Mouse (Mus musculus) limb, embryonic 14.5 days (tissue): ENCODE measurements at regions not wholly inside any gene's neighbourhood (a gene's known extent, or its start where the extent isn't known, plus 50 kb on each side); places are given as distances from the start of the nearest gene placed in this dataset.

Experiments used
- ATAC-seq: fragments of 200-750 bp; cut with Nextera tagmentation; 2 replicates; pipeline ENCODE4 v1.8.0; 2017; ENCODE audit warnings: low read depth, moderate number of reproducible peaks, moderate TSS enrichment; ENCODE audit not compliant: low FRiP score
- DNase-seq: peaks from one replicate; pipeline ENCODE4 v3.0.0-alpha.2; 2015; ENCODE audit warnings: low spot score
- H3K27ac ChIP-seq: fragments of 300-500 bp; sonication (generic); replicated peaks from 2 replicates; pipeline ENCODE4 v1.5.1; 2014; ENCODE audit warnings: low read depth, mild to moderate bottlenecking, low read length, moderate library complexity, mixed read lengths
- H3K27me3 ChIP-seq: fragments of 300-500 bp; sonication (generic); 2 replicates; pipeline ENCODE4 v1.6.1; 2014; ENCODE audit warnings: low read length, mixed read lengths; ENCODE audit not compliant: control insufficient read depth, insufficient read depth
- H3K36me3 ChIP-seq: fragments of 300-500 bp; sonication (generic); 2 replicates; pipeline ENCODE4 v1.6.1; 2014; ENCODE audit warnings: mild to moderate bottlenecking, low read length, moderate library complexity, mixed read lengths; ENCODE audit not compliant: control insufficient read depth, insufficient read depth
- H3K4me1 ChIP-seq: fragments of 300-500 bp; sonication (generic); 2 replicates; pipeline ENCODE4 v1.6.1; 2014; ENCODE audit warnings: antibody characterized with exemption, low read length, mixed read lengths; ENCODE audit not compliant: control insufficient read depth, insufficient read depth
- H3K4me2 ChIP-seq: fragments of 300-500 bp; sonication (generic); replicated peaks from 2 replicates; pipeline ENCODE4 v1.6.1; 2014; ENCODE audit warnings: low read depth, mild to moderate bottlenecking, low read length, moderate library complexity; ENCODE audit not compliant: severe bottlenecking
- H3K4me3 ChIP-seq: fragments of 300-500 bp; sonication (generic); replicated peaks from 2 replicates; pipeline ENCODE4 v1.5.1; 2014; ENCODE audit warnings: low read length
- H3K9ac ChIP-seq: fragments of 300-500 bp; sonication (generic); 2 replicates; pipeline ENCODE4 v1.6.1; 2014; ENCODE audit warnings: mild to moderate bottlenecking, low read depth, low read length, moderate library complexity; ENCODE audit not compliant: severe bottlenecking
- H3K9me3 ChIP-seq: fragments of 300-500 bp; sonication (generic); 2 replicates; pipeline ENCODE4 v1.6.1; 2016; ENCODE audit warnings: low read length; ENCODE audit not compliant: control insufficient read depth
- POLR2A ChIP-seq: fragments of 200-500 bp; IDR thresholded peaks from 2 replicates; pipeline ENCODE4 v1.8.0; 2012; ENCODE audit warnings: inconsistent platforms, mild to moderate bottlenecking, moderate library complexity, borderline replicate concordance; ENCODE audit not compliant: insufficient read depth, insufficient read length; ENCODE audit errors: extremely low read depth
- WGBS: fragments of 180-500 bp; shearing (Covaris S2); extraction: QIAGEN DNeasy Blood & Tissue Kit; methylation state at CpG from one replicate; pipeline ENCODE4 v1.1.7; 2014; 5-methylcytosine and 5-hydroxymethylcytosine counted together

DNA sequence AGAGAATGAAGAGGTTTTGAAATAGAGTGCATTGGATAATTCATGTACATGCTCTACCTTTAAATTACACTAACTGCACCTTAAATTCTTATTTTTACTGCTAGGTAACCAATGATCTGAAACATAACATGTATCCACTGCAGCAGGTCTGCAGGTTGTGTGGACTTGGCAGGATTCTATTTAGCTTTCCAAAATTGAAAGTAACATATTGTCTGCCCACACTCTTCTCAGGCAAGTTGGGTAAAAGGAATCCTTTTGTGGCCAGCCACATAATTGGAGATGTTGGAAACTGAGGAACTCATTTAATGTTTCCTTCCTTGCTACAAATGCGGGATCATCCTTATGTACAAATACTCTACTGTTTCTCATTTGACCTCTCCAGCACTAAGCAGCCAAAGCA is 3106.4 kb upstream of the Gm6569 start:
- Histone ChIP-seq H3K9ac (no peak overlapping the region), H3K27ac (no peak overlapping the region), H3K27me3 (no peaks in the 10 kb centered on the region), H3K4me1 (no peaks in the 10 kb centered on the region), H3K4me3 (no peak overlapping the region), H3K4me2 (no peak overlapping the region), H3K9me3 (no peaks in the 10 kb centered on the region), H3K36me3 (no peaks in the 10 kb centered on the region)
- DNase-seq (no peak), ATAC-seq (no peak)
- no peak for TF ChIP-seq POLR2A
- WGBS = 88% methylated on average over 1 of the region's 1 CpGs

DNA sequence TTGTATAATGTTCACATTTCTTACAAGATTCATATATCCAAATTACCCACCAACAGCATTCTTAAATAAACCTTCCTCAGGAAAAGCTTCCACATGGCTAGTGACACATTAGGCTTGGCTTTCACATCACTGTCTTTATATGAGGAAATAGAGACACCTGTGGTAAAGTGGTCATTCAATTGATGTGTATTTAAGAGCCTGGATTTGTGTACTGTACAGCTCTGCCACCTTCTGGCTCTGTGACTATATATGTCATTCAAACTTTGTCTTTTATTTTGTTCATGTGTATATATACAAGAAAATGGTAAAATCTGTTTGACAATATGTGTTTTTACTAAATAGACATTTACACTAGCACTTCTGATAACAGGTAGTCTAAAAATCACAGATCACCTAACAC is 3090.1 kb upstream of the Gm6569 start:
- no peaks in the 10 kb centered on the region for H3K4me1 ChIP-seq
- no peak overlapping the region for H3K9ac ChIP-seq
- no peaks in the 10 kb centered on the region for H3K36me3 ChIP-seq
- no peak overlapping the region for H3K27ac ChIP-seq
- H3K4me2 ChIP-seq = no peak overlapping the region
- DNase-seq = no peak
- no peak for ATAC-seq
- no peaks in the 10 kb centered on the region for H3K27me3 ChIP-seq
- no peaks in the 10 kb centered on the region for H3K9me3 ChIP-seq
- TF ChIP-seq POLR2A = no peak
- H3K4me3 ChIP-seq = no peak overlapping the region

DNA sequence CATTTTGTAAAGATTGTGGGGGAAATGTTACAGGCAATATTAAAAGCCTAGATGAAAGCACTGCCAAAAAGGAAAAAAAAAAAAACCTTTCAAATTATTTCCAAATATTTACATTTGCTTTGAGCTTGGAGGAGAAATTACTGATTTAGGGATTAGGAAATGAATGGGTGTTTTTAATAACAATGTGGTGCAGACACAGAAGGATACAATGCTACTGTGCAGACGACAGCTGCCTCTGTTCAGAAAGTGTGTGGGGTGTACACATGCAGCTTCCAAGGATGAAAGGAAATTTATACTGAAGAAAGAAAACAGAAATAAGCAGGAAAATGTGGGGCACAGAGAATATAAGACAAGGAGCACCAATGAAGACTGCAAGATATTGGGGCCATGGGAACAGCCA is 3070.3 kb upstream of the Gm6569 start:
- no peak overlapping the region for H3K27ac ChIP-seq
- DNase-seq (no peak), ATAC-seq (no peak)
- no peak overlapping the region for H3K4me3 ChIP-seq
- H3K9me3 ChIP-seq = no peaks in the 10 kb centered on the region
- H3K4me2 ChIP-seq = no peak overlapping the region
- H3K36me3 ChIP-seq = no peaks in the 10 kb centered on the region
- no peak overlapping the region for H3K9ac ChIP-seq
- no peaks in the 10 kb centered on the region for H3K27me3 ChIP-seq
- no peak for TF ChIP-seq POLR2A
- no peaks in the 10 kb centered on the region for H3K4me1 ChIP-seq
- WGBS = 74% methylated on average over 1 of the region's 1 CpGs

DNA sequence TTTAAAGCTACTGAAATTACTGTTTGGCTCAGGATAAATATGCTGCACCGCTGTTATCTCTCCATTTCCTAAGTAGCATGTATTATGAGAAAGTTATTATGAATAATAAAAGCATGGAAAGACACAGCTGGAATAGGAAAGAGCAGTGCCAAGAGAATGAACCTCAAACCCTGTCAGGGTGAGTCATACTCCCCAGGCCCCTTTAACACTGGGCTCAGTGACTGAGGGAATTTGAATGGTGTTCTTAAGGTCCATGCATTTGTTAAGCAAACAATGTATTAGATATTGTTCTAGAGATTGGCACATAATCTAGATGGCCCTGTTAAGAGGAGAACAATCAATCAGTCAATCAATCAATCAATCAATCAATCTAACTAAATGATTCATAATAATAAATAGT is 3069.8 kb upstream of the Gm6569 start:
- H3K9me3 ChIP-seq = no peaks in the 10 kb centered on the region
- WGBS = 63% methylated on average over 1 of the region's 1 CpGs
- no peaks in the 10 kb centered on the region for H3K4me1 ChIP-seq
- no peak overlapping the region for H3K9ac ChIP-seq
- no peak overlapping the region for H3K4me3 ChIP-seq
- no peak overlapping the region for H3K4me2 ChIP-seq
- no peak overlapping the region for H3K27ac ChIP-seq
- ATAC-seq = no peak
- H3K27me3 ChIP-seq = no peaks in the 10 kb centered on the region
- TF ChIP-seq POLR2A = no peak
- no peaks in the 10 kb centered on the region for H3K36me3 ChIP-seq
- DNase-seq = no peak

DNA sequence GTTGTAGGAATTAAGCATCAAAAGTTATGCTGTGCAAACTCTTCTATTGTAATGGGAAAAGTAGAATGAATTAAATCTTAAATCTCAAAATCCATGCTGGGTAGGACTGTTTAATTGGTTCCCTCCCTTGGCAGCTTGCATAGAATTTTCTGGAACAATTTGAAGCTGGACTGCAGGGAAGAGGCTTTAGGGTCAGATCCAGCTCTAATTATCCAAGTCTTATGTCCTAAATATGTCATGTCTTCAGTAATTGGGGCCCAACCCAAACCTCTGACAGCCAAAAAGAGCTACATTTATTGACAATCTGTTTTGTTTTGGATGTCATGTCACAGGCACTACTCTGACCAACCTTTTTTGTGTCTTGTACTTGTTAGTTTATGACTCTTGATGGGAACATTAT is 3068.9 kb upstream of the Gm6569 start:
- TF ChIP-seq POLR2A = no peak
- DNase-seq (no peak), ATAC-seq (no peak)
- no peaks in the 10 kb centered on the region for H3K9me3 ChIP-seq
- no peaks in the 10 kb centered on the region for H3K4me1 ChIP-seq
- no peaks in the 10 kb centered on the region for H3K27me3 ChIP-seq
- H3K27ac ChIP-seq = no peak overlapping the region
- no peak overlapping the region for H3K4me3 ChIP-seq
- H3K4me2 ChIP-seq = no peak overlapping the region
- no peak overlapping the region for H3K9ac ChIP-seq
- H3K36me3 ChIP-seq = no peaks in the 10 kb centered on the region
